Mouse (Mus musculus): ENCODE data around the gene Bcl11a.

- TF ChIP-seq POLR2A (IDR thresholded peaks at IDR 0.05; ENCODE audit: insufficient read length, low read depth) (no peak), MYOG (IDR thresholded peaks at IDR 0.05; ENCODE audit: control insufficient read depth in 1 of 3, insufficient read depth in 1 of 3, insufficient read length in 2 of 3, low read depth in 2 of 3) (no peak), MYOD1 (IDR thresholded peaks at IDR 0.05; ENCODE audit: control insufficient read depth in 1 of 3, insufficient read length in 2 of 3, low read depth in 2 of 3) (no peak), SRF (IDR thresholded peaks at IDR 0.05; ENCODE audit: control insufficient read depth, insufficient read length, low read depth) (no peak), MAX (IDR thresholded peaks at IDR 0.05; ENCODE audit: low read depth) (no peak), E2F4 (IDR thresholded peaks at IDR 0.05; ENCODE audit: insufficient read depth) (no peak)
These were observed 68.6 kb downstream of the Bcl11a start for GRCm38 (mm10) chr11:24146437-24146836.
